Mouse (Mus musculus) midbrain, postnatal 0 days (tissue): ENCODE data around the gene Cfb. TPM values are rescaled to one million over a fixed set of nuclear protein-coding genes. Genes with fewer than 3 reads are reported as not detected.

Experiments used
- ATAC-seq: fragments of 200-750 bp; cut with Nextera tagmentation; 2 replicates; pipeline ENCODE4 v1.8.0; 2017; ENCODE audit warnings: moderate number of reproducible peaks, mild to moderate bottlenecking, moderate TSS enrichment, moderate library complexity; ENCODE audit not compliant: low FRiP score
- DNase-seq: peaks from one replicate; pipeline ENCODE4 v3.0.0-alpha.2; 2015; ENCODE audit warnings: low spot score
- H3K27ac ChIP-seq: fragments of 300-500 bp; sonication (generic); 2 replicates; pipeline ENCODE4 v1.5.1; 2014; ENCODE audit warnings: low read depth, mild to moderate bottlenecking, low read length, mixed read lengths
- H3K27me3 ChIP-seq: fragments of 300-500 bp; sonication (generic); 2 replicates; pipeline ENCODE4 v1.6.1; 2014; ENCODE audit warnings: low read length, control low read depth, mixed read lengths; ENCODE audit not compliant: insufficient read depth
- H3K36me3 ChIP-seq: fragments of 300-500 bp; sonication (generic); 2 replicates; pipeline ENCODE4 v1.6.1; 2014; ENCODE audit warnings: low read length, control low read depth, mixed read lengths; ENCODE audit not compliant: insufficient read depth
- H3K4me1 ChIP-seq: fragments of 300-500 bp; sonication (generic); 2 replicates; pipeline ENCODE4 v1.6.1; 2014; ENCODE audit warnings: mild to moderate bottlenecking, control low read depth, antibody characterized with exemption, low read length, mixed read lengths; ENCODE audit not compliant: insufficient read depth
- H3K4me2 ChIP-seq: fragments of 300-500 bp; sonication (generic); 2 replicates; pipeline ENCODE4 v1.6.1; 2014; ENCODE audit warnings: low read depth, mild to moderate bottlenecking, low read length, mixed read lengths; ENCODE audit not compliant: poor library complexity, severe bottlenecking
- H3K4me3 ChIP-seq: fragments of 300-500 bp; sonication (generic); 2 replicates; pipeline ENCODE4 v1.5.1; 2014; ENCODE audit warnings: low read depth, mild to moderate bottlenecking, low read length, moderate library complexity
- H3K9ac ChIP-seq: fragments of 300-500 bp; sonication (generic); replicated peaks from 2 replicates; pipeline ENCODE4 v1.6.1; 2014; ENCODE audit warnings: mild to moderate bottlenecking, low read length, moderate library complexity, mixed read lengths; ENCODE audit not compliant: poor library complexity, severe bottlenecking
- H3K9me3 ChIP-seq: fragments of 300-500 bp; sonication (generic); 2 replicates; pipeline ENCODE4 v1.6.1; 2016; ENCODE audit warnings: low read length, control low read depth
- CTCF ChIP-seq: IDR thresholded peaks from 2 replicates; pipeline ENCODE4 v1.5.1; 2016; ENCODE audit warnings: antibody characterized with exemption, mild to moderate bottlenecking
- WGBS: fragments of 180-500 bp; shearing (Covaris S2); extraction: QIAGEN DNeasy Blood & Tissue Kit; methylation state at CpG from one replicate; pipeline ENCODE4 v1.1.7; 2014; 5-methylcytosine and 5-hydroxymethylcytosine counted together
- polyA plus RNA-seq: library from polyadenylated mRNA; unstranded; fragments of >200 nt; fragmentation: Nextera tagmentation; extraction: Ambion mirVana; gene quantifications from 2 replicates; pipeline ENCODE4 v1.2.1, GENCODE M21; 2015
- total RNA-seq: library from RNA; depleted of rRNA; stranded (reverse); fragments of >200 nt; gene quantifications from 2 replicates; pipeline ENCODE4 v1.2.3, GENCODE M21; 2014

Gene Cfb
- total and polyA plus RNA-seq, 2 experiments from 2014 or later: 1.0 TPM; not detected in 1

DNA sequence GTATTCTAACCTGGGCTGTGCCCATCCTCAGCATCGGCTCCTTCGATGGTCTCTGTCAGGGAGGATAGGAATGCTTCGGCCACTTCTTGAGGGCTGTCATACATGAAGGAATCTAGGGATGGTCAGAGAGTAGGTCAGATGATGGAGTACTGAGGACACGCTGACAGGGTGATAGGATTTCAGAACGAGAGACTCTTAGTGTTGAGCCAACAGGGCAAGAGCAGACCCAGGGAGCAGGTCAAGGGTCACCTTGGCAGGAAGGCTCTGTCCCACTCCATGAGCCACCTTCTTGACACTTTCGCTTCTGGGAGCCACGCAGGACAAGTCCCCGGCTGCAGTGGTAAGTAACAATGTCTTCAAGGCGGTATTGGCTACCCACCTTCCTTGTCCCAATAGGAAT, 1.8 kb downstream of the Cfb start:
- Histone ChIP-seq H3K4me3 (no peak overlapping the region), H3K9me3 (no peaks in the 10 kb centered on the region), H3K9ac (no peak overlapping the region), H3K36me3 (peaks cover 6% of the 10 kb centered on the region), H3K4me1 (no peaks in the 10 kb centered on the region), H3K27me3 (no peaks in the 10 kb centered on the region), H3K4me2 (no peak overlapping the region), H3K27ac (no peak overlapping the region)
- 89% methylated on average over 9 of the region's 9 CpGs for WGBS
- no peak for TF ChIP-seq CTCF
- no peak for ATAC-seq
- DNase-seq: no peak

DNA sequence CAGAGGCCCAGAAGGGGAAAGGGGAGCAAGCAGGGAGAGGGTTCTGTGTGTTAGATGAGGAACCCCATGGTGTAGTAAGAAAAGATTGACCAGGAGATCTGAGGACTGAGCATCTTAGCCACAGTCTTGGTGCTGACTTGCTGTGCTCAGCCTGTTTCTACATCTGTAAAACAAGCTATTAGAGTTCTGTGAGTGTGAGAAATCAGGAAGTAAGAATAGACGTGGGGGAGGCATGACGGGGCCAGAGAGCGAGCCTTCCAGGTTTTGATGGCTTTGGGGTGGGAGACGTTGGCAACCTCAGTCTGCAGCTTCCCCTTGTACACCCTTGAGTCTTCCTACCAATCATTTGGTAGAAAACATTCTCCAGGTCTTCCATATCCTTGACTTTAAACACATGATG, 3.6 kb downstream of the Cfb start:
- Histone ChIP-seq H3K4me2 (no peak overlapping the region), H3K36me3 (peaks cover 22% of the 10 kb centered on the region), H3K27ac (no peak overlapping the region), H3K4me1 (no peaks in the 10 kb centered on the region), H3K9me3 (no peaks in the 10 kb centered on the region), H3K9ac (no peak overlapping the region), H3K27me3 (no peaks in the 10 kb centered on the region), H3K4me3 (no peak overlapping the region)
- WGBS: 83% methylated on average over 4 of the region's 4 CpGs
- DNase-seq (no peak), ATAC-seq (no peak)
- no peak for TF ChIP-seq CTCF

DNA sequence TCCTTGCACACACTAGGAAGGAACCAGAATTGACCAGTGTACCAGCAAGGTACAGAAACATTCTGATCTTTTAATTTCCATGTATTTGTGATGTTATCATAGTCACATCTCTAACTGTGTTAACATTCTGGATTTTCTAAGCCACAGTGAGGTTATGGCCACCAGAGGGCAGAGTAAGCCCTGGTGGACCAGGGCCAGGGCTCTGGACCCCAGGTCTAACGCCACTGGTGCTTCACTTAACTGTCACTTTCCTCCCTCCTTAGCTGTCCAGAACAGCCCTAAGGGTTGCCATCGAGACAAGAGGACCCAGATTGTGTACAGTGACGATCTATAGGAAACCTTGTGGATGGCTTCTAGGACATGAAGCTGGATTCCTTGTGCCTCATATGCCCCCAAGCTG, 6.5 kb downstream of the Cfb start:
- no peak for ATAC-seq

DNA sequence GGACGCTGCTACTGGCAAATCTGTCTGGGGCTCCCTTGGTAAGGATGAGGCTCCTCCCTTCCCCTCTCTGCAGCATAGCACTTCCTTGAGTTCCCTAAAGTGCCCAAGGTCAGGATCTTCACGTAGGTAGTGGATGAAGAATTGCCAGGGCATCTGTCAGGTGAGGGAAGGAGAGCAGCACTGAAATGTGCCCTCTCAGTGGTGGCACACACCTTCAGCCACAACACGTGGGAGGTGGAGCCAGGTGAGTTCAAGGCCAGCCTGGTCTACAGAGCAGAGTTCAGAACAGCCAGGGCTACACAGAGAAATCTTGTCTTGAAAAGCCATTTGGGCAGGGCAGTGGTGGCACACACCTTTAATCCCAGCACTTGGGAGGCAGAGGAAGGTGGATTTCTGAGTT, 7.6 kb downstream of the Cfb start:
- Histone ChIP-seq H3K9me3 (no peaks in the 10 kb centered on the region), H3K36me3 (peaks cover 35% of the 10 kb centered on the region), H3K4me2 (no peak overlapping the region), H3K27ac (no peak overlapping the region), H3K4me3 (no peak overlapping the region), H3K4me1 (peaks cover 6% of the 10 kb centered on the region; the same call in 1 of the 2 replicates), H3K9ac (no peak overlapping the region), H3K27me3 (no peaks in the 10 kb centered on the region)
- TF ChIP-seq CTCF: no peak
- DNase-seq (no peak), ATAC-seq (no peak)
- WGBS: 84% methylated on average over 3 of the region's 3 CpGs

More for the DNA sequence above, 6.5 kb downstream of the Cfb start:
- no peak overlapping the region for H3K27ac ChIP-seq
- TF ChIP-seq CTCF: peak; percentile 81
- H3K9ac ChIP-seq: no peak overlapping the region
- 33% methylated on average over 3 of the region's 3 CpGs for WGBS
- no peaks in the 10 kb centered on the region for H3K27me3 ChIP-seq
- peaks cover 35% of the 10 kb centered on the region for H3K36me3 ChIP-seq
- no peak overlapping the region for H3K4me3 ChIP-seq
- DNase-seq: peak; percentile 45
- peaks cover 4% of the 10 kb centered on the region; the same call in 1 of the 2 replicates for H3K4me1 ChIP-seq
- H3K9me3 ChIP-seq: no peaks in the 10 kb centered on the region
- H3K4me2 ChIP-seq: no peak overlapping the region

DNA sequence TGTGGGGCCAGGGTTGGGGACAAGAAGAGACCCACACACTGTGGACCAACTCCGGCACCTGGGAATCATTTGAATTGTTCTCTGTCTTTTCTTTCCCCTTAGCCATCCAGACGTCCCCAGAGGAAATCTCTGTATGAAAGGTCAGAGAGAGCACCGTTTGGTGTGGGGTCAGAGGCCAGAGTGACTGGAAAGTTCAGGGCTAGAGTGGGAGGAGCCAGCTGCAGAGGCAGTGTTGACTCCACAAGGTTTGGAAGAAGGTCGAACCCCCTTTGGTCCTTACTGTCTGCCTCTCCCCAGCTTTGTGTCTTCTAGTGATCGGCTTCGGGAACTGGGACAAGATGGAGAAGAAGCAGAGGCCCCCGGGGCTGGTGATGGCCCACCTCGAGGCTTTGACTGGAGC, 8.8 kb downstream of the Cfb start:
- Histone ChIP-seq H3K27ac (no peak overlapping the region), H3K4me2 (no peak overlapping the region), H3K9me3 (no peaks in the 10 kb centered on the region), H3K9ac (no peak overlapping the region), H3K27me3 (no peaks in the 10 kb centered on the region), H3K4me1 (peaks cover 10% of the 10 kb centered on the region), H3K36me3 (peaks cover 35% of the 10 kb centered on the region), H3K4me3 (no peak overlapping the region)
- no peak for DNase-seq
- ATAC-seq: no peak
- TF ChIP-seq CTCF: no peak
- 79% methylated on average over 8 of the region's 8 CpGs for WGBS

DNA sequence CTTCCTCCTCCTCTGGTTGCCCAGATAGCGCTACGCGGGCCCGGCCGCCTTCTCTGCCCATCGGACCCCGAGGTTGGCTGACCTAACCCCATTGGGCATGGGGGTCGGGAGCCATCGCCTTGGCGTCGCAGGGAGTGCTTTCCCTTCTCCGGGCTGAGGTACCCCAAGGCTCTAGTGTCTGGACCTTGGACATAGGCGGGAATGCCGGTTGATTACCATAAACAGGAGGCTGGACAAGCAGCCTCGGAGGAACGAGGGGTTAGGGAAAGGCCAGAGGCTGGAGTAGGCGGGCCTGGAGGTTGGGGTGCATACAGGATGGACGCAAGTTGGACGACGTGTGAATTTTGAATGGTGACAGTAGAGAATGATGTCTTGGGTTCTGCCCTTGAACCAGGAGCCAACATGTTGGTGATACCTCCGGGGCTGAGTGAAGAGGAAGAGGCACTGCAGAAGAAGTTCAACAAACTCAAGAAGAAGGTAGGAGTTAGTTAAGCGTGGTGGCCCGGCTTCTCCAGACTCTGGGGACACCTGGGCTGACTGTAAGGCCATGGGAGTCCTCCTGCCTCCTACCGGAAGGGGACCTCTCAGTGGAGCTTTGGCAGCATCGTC, 11.7 kb downstream of the Cfb start:
- WGBS: 2% methylated on average over 25 of the region's 25 CpGs
- Histone ChIP-seq H3K4me2 (peak overlapping the region; percentile 94), H3K36me3 (peaks cover 56% of the 10 kb centered on the region), H3K4me3 (peak overlapping the region; percentile 97), H3K27ac (peak overlapping the region; percentile 55), H3K9ac (peak overlapping the region; percentile 93), H3K4me1 (peaks cover 10% of the 10 kb centered on the region), H3K27me3 (no peaks in the 10 kb centered on the region), H3K9me3 (no peaks in the 10 kb centered on the region)
- ATAC-seq (peak; percentile 36; the same call in 1 of the 2 replicates), DNase-seq (no peak)
- TF ChIP-seq CTCF: no peak
